Mouse (Mus musculus) cortical plate, adult 2 months (tissue): ENCODE results near the gene Dlg5. TPM values are rescaled to one million over a fixed set of nuclear protein-coding genes. Genes with fewer than 3 reads are reported as not detected.
A peak's percentile ranks its signal among the peaks of the same experiment; 100 is the strongest.

Source experiments
- H3K27ac ChIP-seq: fragments of 200-500 bp; 2 replicates; pipeline ENCODE4 v1.5.1; 2012; ENCODE audit warnings: low read length, control low read depth, inconsistent platforms; ENCODE audit not compliant: insufficient read depth
- H3K4me1 ChIP-seq: fragments of 200-500 bp; 2 replicates; pipeline ENCODE4 v1.6.1; 2011; ENCODE audit warnings: low read length; ENCODE audit not compliant: control insufficient read depth, insufficient read depth
- H3K4me3 ChIP-seq: fragments of 200-500 bp; 2 replicates; pipeline ENCODE4 v1.5.1; 2011; ENCODE audit warnings: mild to moderate bottlenecking, low read length, control low read depth; ENCODE audit not compliant: insufficient read depth
- CTCF ChIP-seq: fragments of 200-500 bp; IDR thresholded peaks from 2 replicates; pipeline ENCODE4 v1.5.1; 2011; ENCODE audit warnings: mild to moderate bottlenecking, control low read depth, low read length; ENCODE audit not compliant: insufficient read depth; ENCODE audit errors: extremely low read depth
- POLR2A ChIP-seq: fragments of 200-500 bp; IDR thresholded peaks from 2 replicates; pipeline ENCODE4 v1.6.1; 2011; ENCODE audit warnings: mild to moderate bottlenecking, low read length, control low read depth; ENCODE audit not compliant: insufficient read depth; ENCODE audit errors: extremely low read depth
- polyA plus RNA-seq: library from polyadenylated mRNA; depleted of rRNA; stranded (reverse); fragments of >200 nt; gene quantifications from 2 replicates; pipeline ENCODE4 v1.2.3, GENCODE M21; 2012

Gene Dlg5
- polyA plus RNA-seq, 1 experiment = 26.5 TPM

DNA sequence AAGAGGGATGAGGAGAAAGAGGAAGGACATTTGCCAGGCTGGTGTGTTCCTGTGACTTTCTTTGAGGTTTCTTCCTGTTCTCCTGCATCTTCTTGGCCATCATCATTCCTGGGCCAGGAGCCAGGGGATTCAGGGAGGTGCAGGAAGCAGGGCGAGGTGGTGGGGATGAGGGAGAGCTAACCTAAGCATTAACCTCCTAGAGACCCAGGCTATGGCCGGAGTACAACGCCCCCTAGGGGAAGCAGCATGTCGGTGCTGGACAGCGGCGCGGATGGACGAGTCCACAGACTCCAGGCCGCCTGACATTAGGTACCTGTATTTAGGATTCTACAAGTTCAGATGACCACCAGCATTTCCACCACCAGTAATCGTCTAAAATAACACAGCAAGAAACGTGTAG, 6.1 kb downstream of the Dlg5 start:
- H3K27ac ChIP-seq = no peak overlapping the region
- TF ChIP-seq POLR2A = no peak
- no peak for TF ChIP-seq CTCF
- no peak overlapping the region for H3K4me3 ChIP-seq
- H3K4me1 ChIP-seq = peaks cover 5% of the 10 kb centered on the region

GRCm38 (mm10) chr14:24235954-24236353, 9.8 kb downstream of the Dlg5 start:
- Histone ChIP-seq H3K4me1 (peaks cover 5% of the 10 kb centered on the region), H3K4me3 (no peak overlapping the region), H3K27ac (no peak overlapping the region)
- TF ChIP-seq CTCF = no peak
- TF ChIP-seq POLR2A = no peak

GRCm38 (mm10) chr14:24234411-24234810, 11.3 kb downstream of the Dlg5 start:
- peaks cover 6% of the 10 kb centered on the region for H3K4me1 ChIP-seq
- no peak overlapping the region for H3K27ac ChIP-seq
- no peak for TF ChIP-seq CTCF
- TF ChIP-seq POLR2A = no peak
- H3K4me3 ChIP-seq = no peak overlapping the region

DNA sequence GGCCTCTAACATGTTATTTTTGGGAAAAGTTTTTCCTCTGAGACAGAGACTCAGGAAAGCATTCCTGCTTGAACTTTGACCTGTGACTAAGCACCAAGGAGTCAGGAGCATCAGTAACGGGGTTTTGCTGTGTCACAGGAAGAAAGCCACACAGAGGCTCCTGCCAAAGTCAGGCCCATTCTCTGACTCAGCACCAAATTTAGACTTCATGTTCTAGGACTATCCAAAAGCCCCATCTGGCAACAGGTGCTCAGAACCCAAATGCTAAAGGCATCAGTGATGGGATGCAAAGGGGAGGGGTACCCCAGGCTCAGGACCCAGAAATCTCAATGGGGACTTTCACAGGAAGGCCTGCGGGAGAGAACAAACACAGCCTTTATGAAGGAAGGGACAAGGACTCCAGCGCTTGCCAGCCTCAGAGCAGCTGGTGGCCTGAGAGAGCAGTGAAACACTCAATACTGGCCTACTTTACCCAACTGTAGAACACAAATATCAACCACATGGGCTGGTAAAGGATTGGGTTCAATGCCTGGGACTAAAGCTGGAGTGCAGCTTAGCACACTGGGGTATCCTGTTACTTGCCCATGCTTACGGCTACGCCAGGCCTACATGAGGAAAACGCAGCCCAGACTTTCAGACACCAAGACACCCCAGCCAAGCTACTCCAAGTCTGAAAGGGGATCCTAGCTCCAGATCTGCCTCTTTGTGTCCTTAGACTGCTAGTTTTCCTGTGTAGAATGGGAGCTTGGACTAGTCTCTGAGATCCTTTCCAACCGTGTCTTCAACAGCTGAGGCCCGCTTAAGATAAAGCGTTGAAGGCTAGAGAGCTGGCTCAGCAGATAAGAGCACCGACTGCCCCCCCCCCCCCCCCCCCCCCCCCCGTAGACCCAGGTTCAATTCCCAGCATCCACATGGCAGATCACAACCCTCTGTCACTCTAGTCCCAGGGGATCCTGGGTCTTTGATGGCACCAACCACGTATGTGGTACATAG, 12.8 kb downstream of the Dlg5 start:
- TF ChIP-seq POLR2A = no peak
- Histone ChIP-seq H3K4me3 (no peak overlapping the region), H3K4me1 (peaks cover 1% of the 10 kb centered on the region; the same call in 1 of the 2 replicates), H3K27ac (peak overlapping the region; percentile 61; the same call in 1 of the 2 replicates)

- Histone ChIP-seq H3K4me3 (no peak overlapping the region), H3K4me1 (peaks cover 1% of the 10 kb centered on the region; the same call in 1 of the 2 replicates), H3K27ac (no peak overlapping the region)
- TF ChIP-seq POLR2A (no peak), CTCF (no peak)
These were observed 17.2 kb downstream of the Dlg5 start for GRCm38 (mm10) chr14:24228549-24228948.

DNA sequence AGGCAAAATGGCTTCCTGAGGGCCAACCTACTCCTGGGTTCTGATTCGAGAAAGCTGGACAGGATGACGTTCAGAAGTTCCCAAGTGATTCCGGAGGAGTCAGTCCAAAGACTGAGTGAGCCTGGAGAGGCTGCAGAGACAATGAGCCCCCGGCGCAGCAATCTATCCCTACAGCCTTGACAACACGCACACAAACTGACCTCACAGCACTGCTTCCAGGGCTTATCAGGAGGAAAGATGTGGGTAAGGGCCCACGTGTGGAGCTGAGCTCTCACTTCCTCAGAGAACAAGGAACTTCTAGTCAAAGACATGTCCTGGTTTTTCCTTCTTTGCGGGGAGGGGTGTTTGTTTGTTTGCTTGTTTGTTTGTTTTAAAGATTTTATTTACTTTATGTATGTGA, 18.7 kb downstream of the Dlg5 start:
- Histone ChIP-seq H3K4me1 (peaks cover 1% of the 10 kb centered on the region; the same call in 1 of the 2 replicates), H3K27ac (peak overlapping the region; percentile 65; the same call in 1 of the 2 replicates), H3K4me3 (no peak overlapping the region)
- no peak for TF ChIP-seq CTCF
- no peak for TF ChIP-seq POLR2A

DNA sequence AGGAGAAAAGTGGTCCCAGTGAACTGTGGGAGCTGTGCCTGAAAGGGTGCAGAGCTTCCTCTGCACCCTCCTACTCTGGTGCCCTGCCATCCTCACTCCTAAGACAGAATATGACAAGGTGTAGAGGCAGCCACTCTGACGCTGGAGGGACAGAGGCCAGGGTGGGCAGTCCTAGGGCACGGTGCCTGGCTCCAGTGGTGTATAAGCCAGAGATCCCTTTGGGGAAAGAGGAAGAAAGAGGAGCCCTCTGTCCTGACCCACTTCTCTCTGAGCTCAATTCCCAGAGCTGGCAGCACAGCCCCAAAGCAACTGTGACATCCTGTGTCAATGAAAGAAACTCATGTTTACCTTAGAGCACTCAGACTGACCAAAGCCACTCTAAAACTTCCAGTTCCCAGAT, 19.4 kb downstream of the Dlg5 start:
- Histone ChIP-seq H3K4me3 (no peak overlapping the region), H3K4me1 (peaks cover 1% of the 10 kb centered on the region; the same call in 1 of the 2 replicates), H3K27ac (0 out of 2 replicates have a peak overlapping the region, but pooled peaks have one; percentile 65)
- TF ChIP-seq POLR2A (no peak), CTCF (no peak)

- TF ChIP-seq CTCF = no peak
- Histone ChIP-seq H3K27ac (no peak overlapping the region), H3K4me1 (no peaks in the 10 kb centered on the region), H3K4me3 (no peak overlapping the region)
These were observed 23.0 kb downstream of the Dlg5 start for GRCm38 (mm10) chr14:24222759-24223158.

GRCm38 (mm10) chr14:24222273-24222672, 23.4 kb downstream of the Dlg5 start:
- H3K27ac ChIP-seq = no peak overlapping the region
- H3K4me1 ChIP-seq = no peaks in the 10 kb centered on the region
- no peak for TF ChIP-seq POLR2A
- TF ChIP-seq CTCF = no peak
- H3K4me3 ChIP-seq = no peak overlapping the region

GRCm38 (mm10) chr14:24217362-24217722, 28.4 kb downstream of the Dlg5 start:
- TF ChIP-seq POLR2A (no peak), CTCF (no peak)
- Histone ChIP-seq H3K4me1 (peaks cover 3% of the 10 kb centered on the region), H3K27ac (no peak overlapping the region), H3K4me3 (no peak overlapping the region)
